ENCODE assay signal across 21 mouse cellular contexts in the genomic region with DNA sequence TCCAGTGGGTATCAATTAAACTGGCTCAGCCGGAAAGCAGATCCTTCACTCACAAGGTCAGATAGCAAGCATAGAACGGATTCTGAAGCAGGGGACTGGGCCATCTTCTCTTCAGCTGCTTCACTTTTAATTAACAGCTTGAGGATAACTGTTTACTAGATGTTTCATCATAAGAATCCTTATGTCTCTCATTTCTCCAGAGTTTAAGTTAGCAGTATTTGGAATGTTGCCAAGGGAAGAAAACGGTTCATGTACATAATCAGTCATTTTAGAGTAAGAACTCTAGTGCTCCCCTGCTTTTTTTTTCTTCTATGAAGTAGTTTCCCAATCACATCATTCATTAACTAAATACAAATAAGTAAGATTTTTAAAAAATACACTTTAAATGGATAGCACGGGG. TPM values are rescaled to one million over a fixed set of nuclear protein-coding genes. Genes with fewer than 3 reads are reported as not detected.
A peak's percentile ranks its signal among the peaks of the same experiment; 100 is the strongest.
DNase-seq lines count a peak whose midpoint lies in the region; ATAC-seq and TF ChIP-seq lines count a peak whose summit lies in the region.
"Had no signal": no experiment of that assay in that cellular context is flagged by ENCODE, and none has a peak within 500 bp of the region (broad histone marks: within the 10 kb centered on the region; RNA-seq: fewer than 3 reads in every experiment).

A gene (minus strand): TSS at position 101 of the 400 bp plus-strand sequence.

- H3K27ac ChIP-seq in embryonic facial prominence, embryonic 14.5 days (replicated peaks; ENCODE audit: low read depth, low read length), result no peak within 1 kb of the TSS
- no peak within 1 kb of the TSS for H3K27ac ChIP-seq in embryonic facial prominence, embryonic 10.5 days (replicated peaks)
- H3K27ac ChIP-seq in lung, embryonic 14.5 days (ENCODE audit: low read depth), result no peak within 1 kb of the TSS

- DNase-seq in embryonic facial prominence, embryonic 14.5 days (ENCODE audit: low spot score), result peak; percentile 0
- DNase-seq in embryonic facial prominence, embryonic 10.5 days (ENCODE audit: low spot score), result no peak
- peak; percentile 28 for DNase-seq in lung, embryonic 14.5 days
- no peak for DNase-seq in lung, adult 2 months
- DNase-seq: adrenal gland, adult 2 months; adrenal gland, adult 8-10 months; adrenal gland, postnatal 10 days; adrenal gland, postnatal 14 days; adrenal gland, postnatal 25 days; adrenal gland, postnatal 36 days; B cell, adult 2 months; cerebellum, adult 11 months; cerebellum, adult 11-12 months; cerebellum, adult 18-20 months had no signal

- H3K9me3 ChIP-seq in embryonic facial prominence, embryonic 14.5 days (ENCODE audit: control insufficient read depth, low read length), result no peaks in the 10 kb centered on the region
- no peaks in the 10 kb centered on the region for H3K9me3 ChIP-seq in embryonic facial prominence, embryonic 10.5 days
- no peaks in the 10 kb centered on the region for H3K9me3 ChIP-seq in lung, embryonic 14.5 days (ENCODE audit: low read depth, low read length)
- H3K9me3 ChIP-seq: G1E had no signal

- 75% methylated on average over 4 of the region's 4 CpGs for WGBS in embryonic facial prominence, embryonic 14.5 days
- WGBS in embryonic facial prominence, embryonic 10.5 days, result 83% methylated on average over 4 of the region's 4 CpGs
- 44% methylated on average over 4 of the region's 4 CpGs for WGBS in lung, embryonic 14.5 days
- WGBS in lung, adult 2 months, result 57% methylated on average over 4 of the region's 4 CpGs

- no peaks in the 10 kb centered on the region for H3K36me3 ChIP-seq in embryonic facial prominence, embryonic 14.5 days (ENCODE audit: control insufficient read depth, insufficient read depth, low read length)
- no peaks in the 10 kb centered on the region for H3K36me3 ChIP-seq in embryonic facial prominence, embryonic 10.5 days (replicated peaks)
- H3K36me3 ChIP-seq in lung, embryonic 14.5 days (ENCODE audit: insufficient read depth), result no peaks in the 10 kb centered on the region
- H3K36me3 ChIP-seq: G1E had no signal

- no peak for TF ChIP-seq POLR2A in lung, adult 2 months (IDR thresholded peaks at IDR 0.05; ENCODE audit: borderline replicate concordance, extremely low read depth, low read depth, low read length)

- TF ChIP-seq CTCF in lung, embryonic 14.5 days (IDR thresholded peaks at IDR 0.05; ENCODE audit: low read depth), result no peak
- TF ChIP-seq CTCF in lung, adult 2 months (IDR thresholded peaks at IDR 0.05; ENCODE audit: insufficient read depth, low read length), result no peak

- no peak within 1 kb of the TSS for H3K4me3 ChIP-seq in embryonic facial prominence, embryonic 14.5 days (ENCODE audit: low read depth, low read length)
- no peak within 1 kb of the TSS for H3K4me3 ChIP-seq in embryonic facial prominence, embryonic 10.5 days
- H3K4me3 ChIP-seq in lung, embryonic 14.5 days (ENCODE audit: low read depth, low read length), result no peak within 1 kb of the TSS
- H3K4me3 ChIP-seq in lung, adult 2 months (replicated peaks; ENCODE audit: extremely low read depth, low read depth, low read length), result no peak within 1 kb of the TSS

- no peak within 1 kb of the TSS for H3K9ac ChIP-seq in embryonic facial prominence, embryonic 14.5 days (ENCODE audit: low read depth, low read length)
- no peak within 1 kb of the TSS for H3K9ac ChIP-seq in lung, embryonic 14.5 days

- no peaks in the 10 kb centered on the region for H3K4me1 ChIP-seq in embryonic facial prominence, embryonic 14.5 days (ENCODE audit: control insufficient read depth, insufficient read depth, low read length)
- no peaks in the 10 kb centered on the region for H3K4me1 ChIP-seq in embryonic facial prominence, embryonic 10.5 days
- H3K4me1 ChIP-seq in lung, embryonic 14.5 days (ENCODE audit: insufficient read depth), result no peaks in the 10 kb centered on the region
- no peaks in the 10 kb centered on the region for H3K4me1 ChIP-seq in lung, adult 2 months (ENCODE audit: control insufficient read depth, insufficient read depth, low read length)

- no peaks in the 10 kb centered on the region for H3K27me3 ChIP-seq in embryonic facial prominence, embryonic 14.5 days (replicated peaks; ENCODE audit: control insufficient read depth, insufficient read depth, low read length)
- no peaks in the 10 kb centered on the region for H3K27me3 ChIP-seq in embryonic facial prominence, embryonic 10.5 days (replicated peaks; ENCODE audit: low read depth, poor library complexity, severe bottlenecking)
- H3K27me3 ChIP-seq in lung, embryonic 14.5 days (ENCODE audit: insufficient read depth, low read length), result no peaks in the 10 kb centered on the region
- H3K27me3 ChIP-seq: CH12.LX had no signal

- H3K4me2 ChIP-seq in embryonic facial prominence, embryonic 14.5 days (ENCODE audit: low read depth, low read length), result no peak within 1 kb of the TSS
- no peak within 1 kb of the TSS for H3K4me2 ChIP-seq in lung, embryonic 14.5 days

- ATAC-seq in embryonic facial prominence, embryonic 14.5 days (ENCODE audit: low read depth), result no peak
- no peak for ATAC-seq in lung, embryonic 14.5 days (ENCODE audit: insufficient read depth)
- ATAC-seq: activated CD4-positive, CD25-positive, alpha-beta regulatory T cell, adult 4 months; CD4-positive, CD25-positive, alpha-beta regulatory T cell, adult 4 months; Patski had no signal

RNA-seq across cellular contexts. Expression of the gene that starts here (rescaled TPM):
- 0.17 and 0.38 TPM in 2 replicates for polyA plus RNA-seq in embryonic facial prominence, embryonic 14.5 days (2014; fragmentation: Nextera tagmentation; extraction: Ambion mirVana)
- not detected in 2 replicates for polyA plus RNA-seq in embryonic facial prominence, embryonic 10.5 days (2016; fragmentation: Nextera tagmentation; extraction: Ambion mirVana)
- not detected in 2 replicates for polyA plus RNA-seq in lung, embryonic 14.5 days (2014; fragmentation: Nextera tagmentation; extraction: Ambion mirVana)
- polyA plus RNA-seq in lung, adult 2 months (2012; rRNA removed), result not detected in 2 replicates
- polyA plus RNA-seq: activated CD4-positive, CD25-positive, alpha-beta regulatory T cell, adult 4 months; adrenal gland, adult 2 months; brain, embryonic 14.5 days; C2C12; CD4-positive, CD25-positive, alpha-beta regulatory T cell, adult 4 months; G1E; Patski had no signal

Comparison
In these comparisons a context has a peak if more than half of its experiments do, and no peak if none do; other contexts are left out.
1. Peak in DNase-seq in embryonic facial prominence, embryonic 14.5 days; RNA of the gene not detected or under 1 TPM.
2. Peak in DNase-seq in lung, embryonic 14.5 days; RNA of the gene not detected or under 1 TPM.